ENCODE assay signal across 10 mouse cellular contexts in genomic region chr2:31189654-31190053, GRCm38 (mm10).
"Had no signal": no experiment of that assay in that cellular context is flagged by ENCODE, and none has a peak within 500 bp of the region (broad histone marks: within the 10 kb centered on the region; RNA-seq: fewer than 3 reads in every experiment).

No protein-coding gene starts in this region.

- H3K27ac ChIP-seq: left cerebral cortex, adult 2 months; limb, embryonic 12.5 days; liver, embryonic 14.5 days; midbrain, embryonic 10.5 days; neural tube, embryonic 12.5 days had no signal

- H3K4me1 ChIP-seq: limb, embryonic 12.5 days; midbrain, embryonic 10.5 days; neural tube, embryonic 12.5 days had no signal

- DNase-seq: kidney, postnatal 25 days; lung, adult 18-20 months; midbrain, embryonic 14.5 days; right cerebral cortex, postnatal 14 days; thymus, postnatal 36 days had no signal

- H3K27me3 ChIP-seq: limb, embryonic 12.5 days; neural tube, embryonic 12.5 days had no signal

- H3K4me3 ChIP-seq: left cerebral cortex, adult 2 months; limb, embryonic 12.5 days; midbrain, embryonic 10.5 days; neural tube, embryonic 12.5 days had no signal

- H3K4me2 ChIP-seq: limb, embryonic 12.5 days; neural tube, embryonic 12.5 days had no signal

- H3K9me3 ChIP-seq: limb, embryonic 12.5 days; midbrain, embryonic 10.5 days; neural tube, embryonic 12.5 days had no signal

- H3K9ac ChIP-seq: limb, embryonic 12.5 days; liver, embryonic 14.5 days; neural tube, embryonic 12.5 days had no signal
